Mouse (Mus musculus) cortical plate, adult 2 months (tissue): ENCODE data around the gene Lpar3.

Source experiments
- CTCF ChIP-seq: fragments of 200-500 bp; IDR thresholded peaks from 2 replicates; pipeline ENCODE4 v1.5.1; 2011; ENCODE audit warnings: mild to moderate bottlenecking, control low read depth, low read length; ENCODE audit not compliant: insufficient read depth; ENCODE audit errors: extremely low read depth
- POLR2A ChIP-seq: fragments of 200-500 bp; IDR thresholded peaks from 2 replicates; pipeline ENCODE4 v1.6.1; 2011; ENCODE audit warnings: mild to moderate bottlenecking, low read length, control low read depth; ENCODE audit not compliant: insufficient read depth; ENCODE audit errors: extremely low read depth

GRCm38 (mm10) chr3:146265545-146266130 lies 44.9 kb downstream of the Lpar3 start:
- TF ChIP-seq CTCF (no peak), POLR2A (no peak)
